Comparison of ENCODE assay signal across 17 mouse cellular contexts in genomic region chr6:94594096-94594665, GRCm38 (mm10).
DNase-seq lines count a peak whose midpoint lies in the region; ATAC-seq lines count a peak whose summit lies in the region.
"Had no signal": no experiment of that assay in that cellular context is flagged by ENCODE, and none has a peak within 500 bp of the region (broad histone marks: within the 10 kb centered on the region; RNA-seq: fewer than 3 reads in every experiment).

No protein-coding gene starts in this region.

- peak overlapping the region; percentile 13; the same call in 1 of the 2 replicates for H3K27ac ChIP-seq in heart, embryonic 12.5 days (ENCODE audit: poor library complexity, severe bottlenecking)
- H3K27ac ChIP-seq in kidney, embryonic 15.5 days = no peak overlapping the region; the same call in 1 of the 2 replicates
- H3K27ac ChIP-seq in kidney, embryonic 16.5 days (ENCODE audit: low read length) = no peak overlapping the region; the same call in 1 of the 2 replicates
- no peak overlapping the region for H3K27ac ChIP-seq in neural tube, embryonic 11.5 days (ENCODE audit: low read depth, low read length)
- H3K27ac ChIP-seq: embryonic facial prominence, embryonic 15.5 days; forebrain, embryonic 13.5 days; hindbrain, embryonic 12.5 days; stomach, postnatal 0 days had no signal

- peaks cover under 1% of the 10 kb centered on the region; the same call in 1 of the 2 replicates for H3K36me3 ChIP-seq in heart, embryonic 12.5 days
- H3K36me3 ChIP-seq in kidney, embryonic 15.5 days = no peaks in the 10 kb centered on the region
- H3K36me3 ChIP-seq in kidney, embryonic 16.5 days (ENCODE audit: insufficient read depth, low read length) = no peaks in the 10 kb centered on the region
- H3K36me3 ChIP-seq in neural tube, embryonic 11.5 days (ENCODE audit: control insufficient read depth, insufficient read depth, low read length) = no peaks in the 10 kb centered on the region
- H3K36me3 ChIP-seq: embryonic facial prominence, embryonic 15.5 days had no signal

- no peak for ATAC-seq in heart, embryonic 12.5 days (ENCODE audit: insufficient number of reproducible peaks, low FRiP score)
- peak; percentile 50; the same call in 1 of the 2 replicates for ATAC-seq in kidney, embryonic 15.5 days (replicated peaks; ENCODE audit: low FRiP score)
- no peak for ATAC-seq in kidney, embryonic 16.5 days (ENCODE audit: low FRiP score, low TSS enrichment)
- no peak for ATAC-seq in neural tube, embryonic 11.5 days (ENCODE audit: insufficient read depth, low FRiP score, low TSS enrichment)
- ATAC-seq: CD4-positive, CD25-positive, alpha-beta regulatory T cell, adult 4 months; forebrain, embryonic 13.5 days had no signal

- intact Hi-C loops in heart, postnatal 10 days (cut with DNase I) = no loop called here

- H3K9me3 ChIP-seq in heart, embryonic 12.5 days (replicated peaks) = no peaks in the 10 kb centered on the region
- no peaks in the 10 kb centered on the region for H3K9me3 ChIP-seq in kidney, embryonic 15.5 days (replicated peaks)
- H3K9me3 ChIP-seq in kidney, embryonic 16.5 days (ENCODE audit: low read length) = no peaks in the 10 kb centered on the region
- H3K9me3 ChIP-seq in neural tube, embryonic 11.5 days (ENCODE audit: control insufficient read depth, low read length) = no peaks in the 10 kb centered on the region
- H3K9me3 ChIP-seq: embryonic facial prominence, embryonic 15.5 days; forebrain, embryonic 13.5 days; hindbrain, embryonic 12.5 days had no signal

- H3K4me3 ChIP-seq in heart, embryonic 12.5 days = no peak overlapping the region
- no peak overlapping the region for H3K4me3 ChIP-seq in kidney, embryonic 15.5 days (replicated peaks)
- no peak overlapping the region for H3K4me3 ChIP-seq in kidney, embryonic 16.5 days (ENCODE audit: low read length)
- H3K4me3 ChIP-seq in neural tube, embryonic 11.5 days (ENCODE audit: low read depth, low read length) = no peak overlapping the region
- H3K4me3 ChIP-seq: embryonic facial prominence, embryonic 15.5 days; forebrain, embryonic 13.5 days; hindbrain, embryonic 12.5 days had no signal

- no peak overlapping the region; the same call in 1 of the 2 replicates for H3K9ac ChIP-seq in heart, embryonic 12.5 days
- H3K9ac ChIP-seq in kidney, embryonic 15.5 days = no peak overlapping the region
- H3K9ac ChIP-seq in kidney, embryonic 16.5 days (replicated peaks; ENCODE audit: low read length) = no peak overlapping the region
- H3K9ac ChIP-seq in neural tube, embryonic 11.5 days (ENCODE audit: low read length) = no peak overlapping the region
- H3K9ac ChIP-seq: embryonic facial prominence, embryonic 15.5 days; forebrain, embryonic 13.5 days; hindbrain, embryonic 12.5 days; lung, embryonic 14.5 days had no signal

- H3K4me2 ChIP-seq in heart, embryonic 12.5 days = no peak overlapping the region
- no peak overlapping the region for H3K4me2 ChIP-seq in kidney, embryonic 15.5 days
- no peak overlapping the region for H3K4me2 ChIP-seq in kidney, embryonic 16.5 days (replicated peaks; ENCODE audit: low read depth, low read length)
- H3K4me2 ChIP-seq in neural tube, embryonic 11.5 days (ENCODE audit: low read depth) = no peak overlapping the region
- H3K4me2 ChIP-seq: embryonic facial prominence, embryonic 15.5 days; forebrain, embryonic 13.5 days; hindbrain, embryonic 12.5 days; lung, embryonic 14.5 days had no signal

- WGBS in heart, embryonic 12.5 days = 59% methylated on average over 6 of the region's 6 CpGs
- 50% methylated on average over 6 of the region's 6 CpGs for WGBS in kidney, embryonic 15.5 days
- 47% methylated on average over 6 of the region's 6 CpGs for WGBS in kidney, embryonic 16.5 days
- WGBS in neural tube, embryonic 11.5 days = 66% methylated on average over 6 of the region's 6 CpGs

- H3K27me3 ChIP-seq in heart, embryonic 12.5 days (replicated peaks) = no peaks in the 10 kb centered on the region
- H3K27me3 ChIP-seq in kidney, embryonic 15.5 days = no peaks in the 10 kb centered on the region
- no peaks in the 10 kb centered on the region for H3K27me3 ChIP-seq in kidney, embryonic 16.5 days (ENCODE audit: insufficient read depth, low read length)
- no peaks in the 10 kb centered on the region for H3K27me3 ChIP-seq in neural tube, embryonic 11.5 days (ENCODE audit: control insufficient read depth, insufficient read depth, low read length)
- H3K27me3 ChIP-seq: embryonic facial prominence, embryonic 15.5 days; forebrain, embryonic 13.5 days; hindbrain, embryonic 12.5 days had no signal

- H3K4me1 ChIP-seq in heart, embryonic 12.5 days (replicated peaks) = peaks cover 62% of the 10 kb centered on the region
- peaks cover 42% of the 10 kb centered on the region for H3K4me1 ChIP-seq in kidney, embryonic 15.5 days
- H3K4me1 ChIP-seq in kidney, embryonic 16.5 days (ENCODE audit: insufficient read depth, low read length) = peaks cover 35% of the 10 kb centered on the region
- H3K4me1 ChIP-seq in neural tube, embryonic 11.5 days (ENCODE audit: control insufficient read depth, insufficient read depth, low read length) = peaks cover 12% of the 10 kb centered on the region

- DNase-seq in heart, postnatal 10 days = no peak
- peak; percentile 1 for DNase-seq in right cerebral cortex, postnatal 4 days
- no peak for DNase-seq in right cerebral cortex, postnatal 14 days
- peak; percentile 7 for DNase-seq in neural tube, embryonic 11.5 days (ENCODE audit: low spot score)
- no peak for DNase-seq in natural killer cell, adult 2 months (ENCODE audit: low spot score in 2 of 2)
- DNase-seq: cerebellum, adult 8-10 months; kidney, adult 2 months; thymus, postnatal 36 days had no signal

Comparison
In these comparisons a context has a peak if more than half of its experiments do, and no peak if none do; other contexts are left out.
1. DNase-seq: peak in right cerebral cortex, postnatal 4 days (single experiment) and neural tube, embryonic 11.5 days (single experiment); none in heart, postnatal 10 days (0 of 2), right cerebral cortex, postnatal 14 days (single experiment) and natural killer cell, adult 2 months (0 of 2).